Mouse (Mus musculus): ENCODE measurements at regions not wholly inside any gene's neighbourhood (a gene's known extent, or its start where the extent isn't known, plus 50 kb on each side); places are given as distances from the start of the nearest gene placed in this dataset.

- ATAC-seq (ENCODE audit: low FRiP score) (no peak), DNase-seq (ENCODE audit: low spot score) (no peak)
- no peak overlapping the region for H3K4me3 ChIP-seq (ENCODE audit: low read depth, low read length)
- no peaks in the 10 kb centered on the region for H3K4me1 ChIP-seq (ENCODE audit: insufficient read depth, low read length)
- no peak overlapping the region for H3K9ac ChIP-seq (replicated peaks; ENCODE audit: low read length, poor library complexity, severe bottlenecking)
- no peaks in the 10 kb centered on the region for H3K9me3 ChIP-seq (ENCODE audit: low read length)
- no peak overlapping the region for H3K4me2 ChIP-seq (ENCODE audit: low read depth, low read length, poor library complexity, severe bottlenecking)
- H3K27ac ChIP-seq (ENCODE audit: low read depth, low read length) = no peak overlapping the region
- no peaks in the 10 kb centered on the region for H3K27me3 ChIP-seq (ENCODE audit: insufficient read depth, low read length)
- TF ChIP-seq CTCF (IDR thresholded peaks at IDR 0.05) = no peak
- H3K36me3 ChIP-seq (ENCODE audit: insufficient read depth, low read length) = no peaks in the 10 kb centered on the region
Measured at GRCm38 (mm10) chr15:86737945-86738344, 523.7 kb downstream of the Tbc1d22a start.

- ATAC-seq (ENCODE audit: low FRiP score) = no peak
- no peak for TF ChIP-seq CTCF (IDR thresholded peaks at IDR 0.05)
- WGBS = 53% methylated on average over 5 of the region's 5 CpGs
- no peaks in the 10 kb centered on the region for H3K36me3 ChIP-seq (ENCODE audit: insufficient read depth, low read length)
- H3K4me3 ChIP-seq (ENCODE audit: low read depth, low read length) = no peak overlapping the region
- H3K4me2 ChIP-seq (ENCODE audit: low read depth, low read length, poor library complexity, severe bottlenecking) = no peak overlapping the region
- H3K27me3 ChIP-seq (ENCODE audit: insufficient read depth, low read length) = no peaks in the 10 kb centered on the region
- no peak for DNase-seq (ENCODE audit: low spot score)
- H3K4me1 ChIP-seq (ENCODE audit: insufficient read depth, low read length) = no peaks in the 10 kb centered on the region
- H3K27ac ChIP-seq (ENCODE audit: low read depth, low read length) = no peak overlapping the region
- no peaks in the 10 kb centered on the region for H3K9me3 ChIP-seq (ENCODE audit: low read length)
- H3K9ac ChIP-seq (replicated peaks; ENCODE audit: low read length, poor library complexity, severe bottlenecking) = no peak overlapping the region
Measured at GRCm38 (mm10) chr15:86738356-86738755, 524.1 kb downstream of the Tbc1d22a start.

GRCm38 (mm10) chr15:86738776-86739175, 524.5 kb downstream of the Tbc1d22a start:
- TF ChIP-seq CTCF (IDR thresholded peaks at IDR 0.05) = no peak
- WGBS = 90% methylated on average over 5 of the region's 5 CpGs

GRCm38 (mm10) chr15:86751436-86752136, 537.3 kb downstream of the Tbc1d22a start:
- WGBS = 49% methylated on average over 10 of the region's 10 CpGs
- ATAC-seq (ENCODE audit: low FRiP score) (no peak), DNase-seq (ENCODE audit: low spot score) (peak; percentile 84)
- Histone ChIP-seq H3K9ac (replicated peaks; ENCODE audit: low read length, poor library complexity, severe bottlenecking) (no peak overlapping the region), H3K36me3 (ENCODE audit: insufficient read depth, low read length) (no peaks in the 10 kb centered on the region), H3K4me3 (ENCODE audit: low read depth, low read length) (no peak overlapping the region), H3K9me3 (ENCODE audit: low read length) (no peaks in the 10 kb centered on the region), H3K4me1 (ENCODE audit: insufficient read depth, low read length) (no peaks in the 10 kb centered on the region), H3K27ac (ENCODE audit: low read depth, low read length) (no peak overlapping the region), H3K27me3 (ENCODE audit: insufficient read depth, low read length) (no peaks in the 10 kb centered on the region; the same call in 1 of the 2 replicates), H3K4me2 (ENCODE audit: low read depth, low read length, poor library complexity, severe bottlenecking) (no peak overlapping the region)
- no peak for TF ChIP-seq CTCF (IDR thresholded peaks at IDR 0.05)

More at GRCm38 (mm10) chr15:86738776-86739175, 524.5 kb downstream of the Tbc1d22a start:
- no peak overlapping the region for H3K4me2 ChIP-seq (ENCODE audit: low read depth, low read length, poor library complexity, severe bottlenecking)
- DNase-seq (ENCODE audit: low spot score) (no peak), ATAC-seq (ENCODE audit: low FRiP score) (no peak)
- H3K4me1 ChIP-seq (ENCODE audit: insufficient read depth, low read length) = no peaks in the 10 kb centered on the region
- H3K36me3 ChIP-seq (ENCODE audit: insufficient read depth, low read length) = no peaks in the 10 kb centered on the region
- H3K27me3 ChIP-seq (ENCODE audit: insufficient read depth, low read length) = no peaks in the 10 kb centered on the region
- H3K27ac ChIP-seq (ENCODE audit: low read depth, low read length) = no peak overlapping the region
- no peak overlapping the region for H3K4me3 ChIP-seq (ENCODE audit: low read depth, low read length)
- no peak overlapping the region for H3K9ac ChIP-seq (replicated peaks; ENCODE audit: low read length, poor library complexity, severe bottlenecking)
- H3K9me3 ChIP-seq (ENCODE audit: low read length) = no peaks in the 10 kb centered on the region

- ATAC-seq (ENCODE audit: low FRiP score) = no peak
- H3K27ac ChIP-seq (ENCODE audit: low read depth, low read length) = no peak overlapping the region
- WGBS = 92% methylated on average over 10 of the region's 10 CpGs
Measured at GRCm38 (mm10) chr15:86763581-86764375, 549.5 kb downstream of the Tbc1d22a start.

GRCm38 (mm10) chr15:86767623-86768022, 553.4 kb downstream of the Tbc1d22a start:
- no peak overlapping the region for H3K27ac ChIP-seq (ENCODE audit: low read depth, low read length)
- H3K4me1 ChIP-seq (ENCODE audit: insufficient read depth, low read length) = no peaks in the 10 kb centered on the region
- H3K4me2 ChIP-seq (ENCODE audit: low read depth, low read length, poor library complexity, severe bottlenecking) = no peak overlapping the region
- no peak overlapping the region for H3K9ac ChIP-seq (replicated peaks; ENCODE audit: low read length, poor library complexity, severe bottlenecking)
- H3K9me3 ChIP-seq (ENCODE audit: low read length) = no peaks in the 10 kb centered on the region
- no peak overlapping the region for H3K4me3 ChIP-seq (ENCODE audit: low read depth, low read length)
- no peak for ATAC-seq (ENCODE audit: low FRiP score)
- no peak for DNase-seq (ENCODE audit: low spot score)
- H3K36me3 ChIP-seq (ENCODE audit: insufficient read depth, low read length) = no peaks in the 10 kb centered on the region
- no peaks in the 10 kb centered on the region for H3K27me3 ChIP-seq (ENCODE audit: insufficient read depth, low read length)
- TF ChIP-seq CTCF (IDR thresholded peaks at IDR 0.05) = no peak
- WGBS = 56% methylated on average over 2 of the region's 2 CpGs

More at GRCm38 (mm10) chr15:86763581-86764375, 549.5 kb downstream of the Tbc1d22a start:
- H3K4me2 ChIP-seq (ENCODE audit: low read depth, low read length, poor library complexity, severe bottlenecking) = no peak overlapping the region
- H3K36me3 ChIP-seq (ENCODE audit: insufficient read depth, low read length) = no peaks in the 10 kb centered on the region
- TF ChIP-seq CTCF (IDR thresholded peaks at IDR 0.05) = no peak
- no peak overlapping the region for H3K9ac ChIP-seq (replicated peaks; ENCODE audit: low read length, poor library complexity, severe bottlenecking)
- H3K4me3 ChIP-seq (ENCODE audit: low read depth, low read length) = no peak overlapping the region
- no peaks in the 10 kb centered on the region for H3K4me1 ChIP-seq (ENCODE audit: insufficient read depth, low read length)
- peak; percentile 67 for DNase-seq (ENCODE audit: low spot score)
- H3K9me3 ChIP-seq (ENCODE audit: low read length) = no peaks in the 10 kb centered on the region
- H3K27me3 ChIP-seq (ENCODE audit: insufficient read depth, low read length) = no peaks in the 10 kb centered on the region

Data from midbrain, postnatal 0 days (tissue).